Mouse (Mus musculus) cerebellum, adult 18-20 months (tissue): ENCODE data around the gene Grin3a.

Experiments used
- DNase-seq, 2 experiments: peaks; one replicate each; pipeline ENCODE4 v3.0.0; 2021

Gene Grin3a

GRCm38 (mm10) chr4:49845612-49845985, at the start of gene Grin3a:
Gene Grin3a, minus strand, starts transcription at chr4:49845744.
- peak; percentile 23 to 28 for DNase-seq

- DNase-seq, result no peak
Measured at GRCm38 (mm10) chr4:49891835-49892301, 46.3 kb upstream of the Grin3a start.

- no peak for DNase-seq
Measured at GRCm38 (mm10) chr4:49877084-49877483, 31.5 kb upstream of the Grin3a start.

- no peak for DNase-seq
Measured at GRCm38 (mm10) chr4:49860611-49861010, 15.1 kb upstream of the Grin3a start.

GRCm38 (mm10) chr4:49844828-49845611, 524 bp downstream of the Grin3a start:
- DNase-seq, result peak in 1 of 2 experiments; percentile 12

- peak in 1 of 2 experiments; percentile 5 for DNase-seq
Measured at GRCm38 (mm10) chr4:49844274-49844827, 1.2 kb downstream of the Grin3a start.

GRCm38 (mm10) chr4:49843787-49844186, 1.8 kb downstream of the Grin3a start:
- DNase-seq, result no peak

- no peak for DNase-seq
Measured at GRCm38 (mm10) chr4:49832035-49832434, 13.5 kb downstream of the Grin3a start.

- DNase-seq, result no peak
Measured at GRCm38 (mm10) chr4:49813852-49814251, 31.7 kb downstream of the Grin3a start.

- DNase-seq, result no peak
Measured at GRCm38 (mm10) chr4:49806791-49807190, 38.8 kb downstream of the Grin3a start.

GRCm38 (mm10) chr4:49799338-49799737, 46.2 kb downstream of the Grin3a start:
- no peak for DNase-seq

GRCm38 (mm10) chr4:49788971-49789370, 56.6 kb downstream of the Grin3a start:
- no peak for DNase-seq

- no peak for DNase-seq
Measured at GRCm38 (mm10) chr4:49742847-49743246, 102.7 kb downstream of the Grin3a start.

GRCm38 (mm10) chr4:49741942-49742341, 103.6 kb downstream of the Grin3a start:
- no peak for DNase-seq

GRCm38 (mm10) chr4:49740796-49741766, 104.5 kb downstream of the Grin3a start:
- peak in 1 of 2 experiments; percentile 1 for DNase-seq

GRCm38 (mm10) chr4:49739561-49739960, 106.0 kb downstream of the Grin3a start:
- no peak for DNase-seq

- DNase-seq, result no peak
Measured at GRCm38 (mm10) chr4:49729326-49729725, 116.2 kb downstream of the Grin3a start.

- DNase-seq, result no peak
Measured at GRCm38 (mm10) chr4:49723908-49724307, 121.6 kb downstream of the Grin3a start.

GRCm38 (mm10) chr4:49691405-49692194, 153.9 kb downstream of the Grin3a start:
- DNase-seq, result no peak

GRCm38 (mm10) chr4:49688594-49689288, 156.8 kb downstream of the Grin3a start:
- DNase-seq, result peak; percentile 43 to 52

GRCm38 (mm10) chr4:49681812-49682211, 163.7 kb downstream of the Grin3a start, which contains the start of gene Ppp3r2:
Gene Ppp3r2, minus strand, starts transcription at chr4:49682024.
- DNase-seq, result no peak
